Mouse (Mus musculus) stomach, embryonic 14.5 days (tissue): ENCODE measurements at regions not wholly inside any gene's neighbourhood (a gene's known extent, or its start where the extent isn't known, plus 50 kb on each side); places are given as distances from the start of the nearest gene placed in this dataset.

ENCODE experiments used
- ATAC-seq: fragments of 200-750 bp; cut with Nextera tagmentation; 2 replicates; pipeline ENCODE4 v1.8.0; 2017; ENCODE audit warnings: low read depth, moderate TSS enrichment; ENCODE audit not compliant: insufficient number of reproducible peaks, insufficient read depth, low FRiP score
- H3K27ac ChIP-seq: fragments of 300-500 bp; sonication (generic); 2 replicates; pipeline ENCODE4 v1.5.1; 2014; ENCODE audit warnings: mild to moderate bottlenecking, low read length, moderate library complexity, mixed read lengths
- H3K27me3 ChIP-seq: fragments of 300-500 bp; sonication (generic); 2 replicates; pipeline ENCODE4 v1.6.1; 2014; ENCODE audit warnings: low read length, control low read depth, mixed read lengths; ENCODE audit not compliant: control insufficient read depth, insufficient read depth
- H3K36me3 ChIP-seq: fragments of 300-500 bp; sonication (generic); 2 replicates; pipeline ENCODE4 v1.6.1; 2014; ENCODE audit warnings: mild to moderate bottlenecking, control low read depth, low read length, moderate library complexity, mixed read lengths; ENCODE audit not compliant: control insufficient read depth, insufficient read depth
- H3K4me1 ChIP-seq: fragments of 300-500 bp; sonication (generic); 2 replicates; pipeline ENCODE4 v1.6.1; 2014; ENCODE audit warnings: low read length, control low read depth, mixed read lengths; ENCODE audit not compliant: control insufficient read depth, insufficient read depth
- H3K4me2 ChIP-seq: fragments of 300-500 bp; sonication (generic); replicated peaks from 2 replicates; pipeline ENCODE4 v1.6.1; 2014; ENCODE audit warnings: low read depth, low read length, control low read depth
- H3K4me3 ChIP-seq: fragments of 300-500 bp; sonication (generic); 2 replicates; pipeline ENCODE4 v1.5.1; 2014; ENCODE audit warnings: low read depth, low read length, control low read depth
- H3K9ac ChIP-seq: fragments of 300-500 bp; sonication (generic); replicated peaks from 2 replicates; pipeline ENCODE4 v1.6.1; 2014; ENCODE audit warnings: low read depth, mild to moderate bottlenecking, control low read depth, low read length, moderate library complexity, mixed read lengths
- H3K9me3 ChIP-seq: fragments of 300-500 bp; sonication (generic); 2 replicates; pipeline ENCODE4 v1.6.1; 2016; ENCODE audit warnings: low read depth, low read length, control low read depth; ENCODE audit not compliant: control insufficient read depth
- WGBS: fragments of 180-500 bp; shearing (Covaris S2); extraction: QIAGEN DNeasy Blood & Tissue Kit; methylation state at CpG from one replicate; pipeline ENCODE4 v1.1.7; 2014; 5-methylcytosine and 5-hydroxymethylcytosine counted together

DNA sequence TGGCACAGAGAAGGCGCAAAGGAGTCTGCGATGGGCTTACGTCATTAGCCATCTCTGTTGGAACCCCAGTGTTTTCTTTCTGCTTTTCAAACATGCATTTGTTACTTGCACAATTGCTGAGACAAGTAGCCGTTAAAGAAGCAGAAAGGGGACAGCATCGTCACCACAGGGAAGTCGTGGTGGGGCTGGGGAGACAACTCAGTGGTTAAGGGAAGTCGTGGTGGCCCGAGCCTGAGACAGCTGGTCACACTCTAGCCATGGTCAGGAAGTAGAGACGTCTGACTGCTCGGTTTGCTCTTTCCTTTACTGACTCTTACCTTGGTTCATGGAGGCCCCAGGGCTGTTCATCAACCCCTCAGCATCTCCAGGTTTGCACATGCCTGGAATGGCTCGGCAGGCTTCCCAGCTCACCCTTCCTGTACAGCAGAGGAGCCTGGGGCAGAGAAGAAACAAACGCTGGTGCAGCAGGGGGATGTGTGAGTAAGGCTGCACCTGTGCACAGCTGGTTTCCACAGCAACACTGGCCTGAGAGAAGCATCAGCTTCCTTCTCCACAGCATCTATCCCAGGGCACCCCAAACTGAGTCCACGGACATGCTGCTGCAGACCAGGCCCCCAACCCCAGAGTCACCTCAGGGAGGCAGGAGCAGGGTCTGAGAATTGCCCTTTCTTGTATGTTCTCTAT, 135.6 kb upstream of the Rreb1 start:
- H3K27me3 ChIP-seq = no peaks in the 10 kb centered on the region
- H3K36me3 ChIP-seq = no peaks in the 10 kb centered on the region
- no peak overlapping the region for H3K4me2 ChIP-seq
- 62% methylated on average over 13 of the region's 13 CpGs for WGBS
- H3K4me1 ChIP-seq = no peaks in the 10 kb centered on the region
- H3K9me3 ChIP-seq = no peaks in the 10 kb centered on the region
- H3K9ac ChIP-seq = no peak overlapping the region
- no peak for ATAC-seq
- H3K4me3 ChIP-seq = no peak overlapping the region
- no peak overlapping the region for H3K27ac ChIP-seq

DNA sequence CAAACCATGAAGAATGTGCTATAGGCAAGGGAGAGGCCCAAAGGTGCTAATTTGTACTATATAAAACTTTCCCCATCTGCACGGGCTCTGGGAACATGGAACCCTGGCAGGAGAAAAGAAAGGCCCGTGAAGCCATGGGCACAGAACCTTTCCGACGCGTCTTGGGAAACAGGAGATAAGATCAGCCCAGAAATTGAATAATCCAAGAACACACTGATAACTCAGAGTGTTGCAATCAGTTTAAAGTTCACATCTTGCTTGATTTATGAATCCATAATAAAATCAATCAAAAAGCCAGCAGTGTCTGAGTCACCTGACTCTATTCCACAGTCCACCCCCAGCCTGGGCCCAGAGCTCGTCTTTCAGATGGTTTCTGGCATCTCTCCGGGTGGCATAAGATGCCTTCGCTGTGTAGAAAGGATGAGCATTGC, 133.4 kb upstream of the Rreb1 start:
- no peaks in the 10 kb centered on the region for H3K9me3 ChIP-seq
- H3K4me3 ChIP-seq = no peak overlapping the region
- no peak overlapping the region for H3K4me2 ChIP-seq
- H3K36me3 ChIP-seq = no peaks in the 10 kb centered on the region
- 74% methylated on average over 8 of the region's 8 CpGs for WGBS
- H3K4me1 ChIP-seq = no peaks in the 10 kb centered on the region
- H3K27ac ChIP-seq = no peak overlapping the region
- no peak for ATAC-seq
- H3K27me3 ChIP-seq = no peaks in the 10 kb centered on the region
- no peak overlapping the region for H3K9ac ChIP-seq

DNA sequence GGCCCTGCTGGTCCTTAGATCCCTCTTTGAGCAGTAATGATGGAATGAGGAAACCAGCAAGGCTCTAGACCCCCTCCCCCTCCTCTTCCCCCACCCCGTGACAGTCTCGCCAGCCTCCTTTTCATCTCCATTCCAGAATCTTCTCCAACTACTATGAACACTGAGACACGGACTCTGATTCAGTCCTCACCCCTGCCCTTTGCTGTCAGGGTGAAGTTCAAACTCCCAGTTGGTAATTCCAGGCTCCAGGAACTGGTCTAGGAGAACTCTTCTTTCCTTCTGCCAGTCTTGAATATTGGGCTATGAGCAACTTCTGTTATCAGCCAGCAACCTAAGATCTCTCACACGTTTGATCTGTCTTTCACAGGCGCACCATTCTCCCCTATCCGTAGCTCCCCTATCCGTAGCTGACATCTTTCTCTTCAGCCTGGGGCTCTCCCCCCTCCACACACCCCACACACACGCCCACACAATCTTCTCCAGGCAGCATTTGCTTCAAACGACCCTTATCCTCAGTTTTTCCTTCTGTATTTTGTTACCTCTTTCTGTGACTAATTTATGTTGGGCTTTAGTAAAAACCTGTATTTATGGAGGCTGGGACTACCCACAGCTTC, 128.6 kb upstream of the Rreb1 start:
- Histone ChIP-seq H3K36me3 (no peaks in the 10 kb centered on the region), H3K4me3 (no peak overlapping the region), H3K27me3 (no peaks in the 10 kb centered on the region), H3K4me1 (no peaks in the 10 kb centered on the region), H3K27ac (no peak overlapping the region), H3K4me2 (no peak overlapping the region), H3K9ac (no peak overlapping the region), H3K9me3 (no peaks in the 10 kb centered on the region)
- no peak for ATAC-seq
- WGBS = 58% methylated on average over 9 of the region's 9 CpGs

DNA sequence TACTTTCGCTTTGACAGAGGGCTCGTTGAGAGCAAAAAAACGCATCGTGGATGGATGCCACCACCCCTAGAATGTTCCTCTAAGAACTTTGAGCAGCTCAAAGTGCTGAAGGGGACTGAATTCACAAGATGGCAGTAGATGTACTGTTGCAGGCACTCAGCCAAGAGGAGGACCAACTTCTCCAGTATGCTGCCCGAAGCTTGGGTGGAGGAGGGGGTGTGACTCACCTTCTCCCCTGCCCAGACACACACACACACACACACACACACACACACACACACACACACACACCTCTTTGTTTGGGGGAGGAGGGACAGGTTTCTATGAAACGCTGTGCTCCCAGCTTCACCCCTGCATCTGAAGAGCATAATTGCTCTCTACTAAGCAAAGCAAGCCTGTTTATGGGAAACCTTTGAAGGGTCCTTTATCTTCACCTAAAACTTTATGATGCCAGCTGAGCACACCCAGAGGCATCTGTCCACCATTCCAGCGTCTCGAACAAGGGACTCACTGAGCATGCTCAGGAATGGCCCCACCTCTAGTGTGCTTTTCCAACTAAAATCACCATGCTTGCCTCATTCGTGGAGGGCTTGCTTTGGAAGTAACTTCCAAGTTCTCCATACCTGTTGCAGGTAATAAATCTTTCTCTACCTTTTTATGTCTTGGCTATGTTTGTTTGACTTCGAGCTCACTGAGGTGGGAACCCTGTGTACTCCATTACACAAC, 126.8 kb upstream of the Rreb1 start:
- no peak overlapping the region for H3K27ac ChIP-seq
- WGBS = 86% methylated on average over 10 of the region's 10 CpGs
- no peak overlapping the region for H3K4me2 ChIP-seq
- H3K36me3 ChIP-seq = no peaks in the 10 kb centered on the region
- no peaks in the 10 kb centered on the region for H3K4me1 ChIP-seq
- no peak overlapping the region for H3K4me3 ChIP-seq
- ATAC-seq = no peak
- H3K9me3 ChIP-seq = no peaks in the 10 kb centered on the region
- no peak overlapping the region for H3K9ac ChIP-seq
- no peaks in the 10 kb centered on the region for H3K27me3 ChIP-seq

DNA sequence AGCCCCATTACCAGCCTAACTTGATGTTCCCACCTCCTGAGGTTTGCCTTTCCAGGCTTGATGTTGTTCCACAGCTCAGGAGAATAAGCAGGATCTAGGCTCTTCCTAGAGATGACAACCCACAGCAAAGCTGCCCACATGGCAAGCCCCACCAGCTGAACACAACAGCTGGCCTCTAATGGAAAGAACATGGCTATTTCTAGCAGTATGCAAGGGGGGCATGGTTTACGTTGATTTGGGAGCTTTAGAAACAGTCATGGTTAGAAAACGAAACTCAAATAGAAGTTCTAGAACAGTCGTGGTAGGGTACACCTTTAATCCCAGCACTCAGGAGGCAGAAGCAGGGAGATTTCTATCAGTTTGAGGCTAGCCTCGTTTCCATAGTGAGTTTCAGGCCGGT, 123.5 kb upstream of the Rreb1 start:
- Histone ChIP-seq H3K4me3 (no peak overlapping the region), H3K36me3 (no peaks in the 10 kb centered on the region), H3K9ac (no peak overlapping the region), H3K4me1 (no peaks in the 10 kb centered on the region), H3K27me3 (no peaks in the 10 kb centered on the region), H3K4me2 (no peak overlapping the region), H3K9me3 (no peaks in the 10 kb centered on the region), H3K27ac (no peak overlapping the region)
- no peak for ATAC-seq
- WGBS = 78% methylated on average over 5 of the region's 5 CpGs

DNA sequence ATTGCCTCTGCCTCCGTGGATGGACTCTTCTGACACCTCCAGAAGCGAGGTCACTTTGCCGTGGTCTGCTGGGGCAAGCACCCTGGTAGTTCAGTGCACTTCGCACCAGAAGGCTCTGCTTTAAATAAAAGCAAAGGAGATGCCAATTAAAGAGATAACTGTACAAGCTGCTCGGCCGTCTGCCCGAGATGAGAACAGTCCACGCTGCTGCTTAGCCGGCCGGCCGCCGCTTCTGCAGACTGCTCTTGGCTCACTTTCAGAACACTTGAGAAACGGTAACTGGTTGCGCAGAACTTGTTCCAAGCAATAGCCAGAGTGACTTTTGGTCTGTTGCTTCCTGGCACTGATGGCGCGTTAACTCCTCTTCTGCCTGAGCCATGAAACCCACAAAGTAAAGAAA, 121.0 kb upstream of the Rreb1 start:
- Histone ChIP-seq H3K4me1 (no peaks in the 10 kb centered on the region), H3K27me3 (no peaks in the 10 kb centered on the region), H3K9me3 (no peaks in the 10 kb centered on the region), H3K9ac (no peak overlapping the region), H3K4me3 (no peak overlapping the region), H3K27ac (no peak overlapping the region), H3K36me3 (no peaks in the 10 kb centered on the region), H3K4me2 (no peak overlapping the region)
- no peak for ATAC-seq
- 68% methylated on average over 16 of the region's 16 CpGs for WGBS

DNA sequence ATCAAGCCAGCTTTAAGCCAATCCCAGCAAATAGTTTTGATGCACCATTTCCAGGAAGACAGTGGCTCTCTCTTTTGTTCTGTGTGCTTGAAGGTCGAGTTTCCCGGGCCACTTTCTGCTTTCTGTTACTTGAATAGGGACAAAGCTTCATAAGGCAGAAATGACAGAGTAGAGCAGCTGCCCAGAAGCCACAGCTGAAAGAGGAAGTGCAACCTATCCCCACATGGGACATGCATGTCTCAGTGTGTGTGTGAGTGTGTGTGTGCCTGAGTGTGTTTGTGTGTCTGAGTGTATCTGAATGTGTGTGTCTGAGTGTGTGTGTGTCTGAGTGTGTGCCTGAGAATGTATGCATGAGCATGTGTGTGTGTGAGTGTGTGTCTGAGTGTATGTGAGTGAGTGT, 120.2 kb upstream of the Rreb1 start:
- no peaks in the 10 kb centered on the region for H3K36me3 ChIP-seq
- H3K27ac ChIP-seq = no peak overlapping the region
- ATAC-seq = no peak
- no peak overlapping the region for H3K9ac ChIP-seq
- no peaks in the 10 kb centered on the region for H3K4me1 ChIP-seq
- no peaks in the 10 kb centered on the region for H3K9me3 ChIP-seq
- no peak overlapping the region for H3K4me3 ChIP-seq
- H3K4me2 ChIP-seq = no peak overlapping the region
- H3K27me3 ChIP-seq = no peaks in the 10 kb centered on the region
- WGBS = 60% methylated on average over 2 of the region's 2 CpGs

DNA sequence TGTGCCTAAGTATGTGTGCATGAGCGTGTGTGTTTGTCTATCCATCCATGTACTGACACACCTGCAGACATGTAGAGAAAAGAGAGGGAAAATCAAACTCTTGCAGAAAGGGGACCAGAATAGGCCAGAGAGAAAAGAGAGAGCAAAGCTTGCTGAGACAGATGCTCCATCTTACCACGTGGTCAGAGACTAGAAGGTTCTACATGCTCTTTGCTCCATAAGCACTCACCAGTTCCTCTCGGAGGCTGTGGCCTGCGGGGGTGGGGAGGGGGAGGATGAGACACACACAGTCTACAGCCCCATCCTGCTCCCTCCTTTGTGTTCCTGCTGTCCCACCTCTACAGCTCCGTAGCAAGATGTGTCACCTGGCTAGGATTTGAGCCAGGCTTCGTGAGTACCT, 119.7 kb upstream of the Rreb1 start:
- Histone ChIP-seq H3K9me3 (no peaks in the 10 kb centered on the region), H3K4me3 (no peak overlapping the region), H3K36me3 (no peaks in the 10 kb centered on the region), H3K4me2 (no peak overlapping the region), H3K4me1 (no peaks in the 10 kb centered on the region), H3K27ac (no peak overlapping the region), H3K9ac (no peak overlapping the region), H3K27me3 (no peaks in the 10 kb centered on the region)
- 75% methylated on average over 6 of the region's 6 CpGs for WGBS
- no peak for ATAC-seq
